Mouse (Mus musculus): ENCODE measurements at regions not wholly inside any gene's neighbourhood (a gene's known extent, or its start where the extent isn't known, plus 50 kb on each side); places are given as distances from the start of the nearest gene placed in this dataset.

DNA sequence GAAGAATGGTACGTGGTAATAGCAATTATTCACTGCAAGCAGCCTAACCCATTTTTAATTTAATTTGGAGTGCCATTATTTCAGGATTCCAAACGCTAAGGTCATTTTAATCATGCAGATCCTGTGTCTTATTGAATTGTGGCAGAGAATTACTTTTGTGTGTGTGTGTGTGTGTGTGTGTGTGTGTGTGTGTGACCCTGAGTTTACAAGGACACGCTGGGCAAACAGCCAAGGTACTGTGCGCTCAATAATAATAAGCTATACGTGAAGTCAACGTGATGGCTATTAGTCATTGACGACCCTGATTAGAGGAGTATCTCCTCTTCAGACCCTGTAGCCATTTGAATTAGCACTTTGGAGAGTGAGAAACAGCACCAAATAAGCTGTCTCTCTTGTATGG, 144.1 kb downstream of the Klf7 start:
- no peak for DNase-seq

DNA sequence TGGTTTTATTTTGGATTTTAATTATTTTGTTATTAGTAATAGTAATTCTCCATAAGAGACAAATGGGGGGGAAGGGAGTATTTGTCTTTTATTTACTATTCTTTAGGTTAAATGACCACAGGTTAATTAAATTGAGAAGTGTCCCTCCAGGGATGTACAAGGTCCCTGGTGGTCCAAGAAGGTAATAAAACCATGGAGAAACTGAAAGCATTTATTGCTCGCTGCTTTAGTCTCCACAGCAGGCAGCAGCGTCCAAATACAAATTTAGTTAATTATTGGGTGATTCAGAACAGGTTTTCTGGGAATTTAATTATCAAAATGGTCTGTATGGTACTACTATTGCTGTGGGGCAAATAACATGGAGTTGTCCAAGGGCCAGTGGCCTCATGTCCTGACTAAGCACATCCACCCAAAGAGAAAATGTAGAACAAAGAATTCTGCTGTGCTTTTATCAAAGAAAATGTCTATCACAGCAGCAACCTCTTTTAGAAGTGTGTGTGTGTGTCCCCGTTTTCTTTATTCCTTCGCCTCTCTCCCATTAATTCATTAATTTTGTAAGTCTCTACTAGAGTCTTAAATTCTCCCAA, 144.7 kb downstream of the Klf7 start:
- DNase-seq, result no peak

DNA sequence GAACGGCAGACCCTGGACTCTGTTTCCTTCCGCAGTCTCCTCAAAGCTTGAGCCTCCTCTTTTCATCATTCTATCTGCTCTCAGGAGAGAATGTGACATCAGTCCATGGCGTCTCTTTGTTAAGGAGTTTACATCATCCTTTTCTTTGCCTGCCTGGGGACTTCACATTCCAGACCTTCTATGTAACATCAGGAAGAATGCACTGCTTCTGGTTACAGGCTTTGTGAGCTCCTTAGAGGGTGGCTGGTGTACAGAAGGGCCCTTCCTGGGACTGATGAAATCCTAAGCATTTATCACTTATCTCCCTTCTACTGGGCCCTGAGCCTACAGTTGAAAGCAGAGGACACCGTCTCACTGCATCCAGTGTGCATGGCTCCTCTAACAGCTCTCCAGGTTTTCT, 145.2 kb downstream of the Klf7 start:
- DNase-seq, result no peak

DNA sequence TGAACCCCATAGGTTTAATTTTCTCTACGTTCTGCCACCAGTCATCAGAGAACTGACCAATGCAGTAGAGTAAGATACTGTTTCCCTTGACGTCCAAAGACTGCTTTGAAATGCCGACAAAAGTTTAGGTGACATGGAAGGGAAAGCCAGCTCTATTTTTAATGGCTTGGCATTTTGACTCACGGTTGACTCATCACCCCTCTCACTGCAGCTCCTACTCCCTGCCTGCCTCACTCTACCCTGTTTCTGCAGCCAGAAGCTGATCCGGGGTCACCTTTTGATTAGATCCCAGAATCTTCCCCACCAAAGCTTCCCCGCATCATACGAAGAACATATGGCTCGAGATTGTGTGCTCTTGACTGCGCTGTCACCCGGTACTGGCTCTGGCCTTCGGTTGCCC, 154.2 kb downstream of the Klf7 start:
- no peak for DNase-seq

DNA sequence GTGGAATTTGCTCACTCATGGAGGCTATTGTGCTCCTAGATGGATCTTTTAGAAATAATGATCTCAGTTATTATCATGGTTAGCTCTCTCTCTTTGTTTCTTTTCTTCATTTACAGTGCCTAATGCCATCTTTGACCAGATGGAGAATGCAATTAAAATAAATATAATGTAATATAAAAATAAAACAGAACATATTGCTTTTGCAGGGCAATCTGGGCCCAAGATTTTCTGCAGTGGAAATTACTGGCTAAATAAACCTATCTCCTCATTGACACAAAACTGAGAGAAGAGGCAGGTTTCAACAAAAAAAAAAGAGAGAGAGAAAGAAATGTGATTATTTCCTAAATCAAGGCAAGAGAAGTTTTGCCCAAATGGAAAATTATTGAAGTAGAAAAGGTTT, 156.6 kb downstream of the Klf7 start:
- no peak for DNase-seq

DNA sequence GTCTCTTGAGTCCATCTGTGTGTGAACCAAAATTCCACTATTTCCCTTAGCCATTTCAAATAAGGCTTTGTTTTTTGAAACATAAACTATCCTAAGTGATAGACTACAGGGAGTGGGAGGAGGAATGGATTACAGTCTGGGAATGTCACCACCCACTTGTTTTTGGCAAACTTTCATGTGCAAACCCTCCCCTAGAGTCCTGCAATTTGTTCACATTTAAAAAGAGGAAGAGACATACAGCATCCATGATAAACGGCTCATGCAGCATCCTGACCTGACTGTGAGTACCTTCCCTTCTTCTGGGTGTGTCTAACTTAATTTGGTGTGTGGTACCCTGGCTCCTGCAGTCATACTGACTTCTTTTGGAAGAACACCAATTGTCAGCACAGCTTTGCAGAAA, 157.6 kb downstream of the Klf7 start:
- no peak for DNase-seq

DNA sequence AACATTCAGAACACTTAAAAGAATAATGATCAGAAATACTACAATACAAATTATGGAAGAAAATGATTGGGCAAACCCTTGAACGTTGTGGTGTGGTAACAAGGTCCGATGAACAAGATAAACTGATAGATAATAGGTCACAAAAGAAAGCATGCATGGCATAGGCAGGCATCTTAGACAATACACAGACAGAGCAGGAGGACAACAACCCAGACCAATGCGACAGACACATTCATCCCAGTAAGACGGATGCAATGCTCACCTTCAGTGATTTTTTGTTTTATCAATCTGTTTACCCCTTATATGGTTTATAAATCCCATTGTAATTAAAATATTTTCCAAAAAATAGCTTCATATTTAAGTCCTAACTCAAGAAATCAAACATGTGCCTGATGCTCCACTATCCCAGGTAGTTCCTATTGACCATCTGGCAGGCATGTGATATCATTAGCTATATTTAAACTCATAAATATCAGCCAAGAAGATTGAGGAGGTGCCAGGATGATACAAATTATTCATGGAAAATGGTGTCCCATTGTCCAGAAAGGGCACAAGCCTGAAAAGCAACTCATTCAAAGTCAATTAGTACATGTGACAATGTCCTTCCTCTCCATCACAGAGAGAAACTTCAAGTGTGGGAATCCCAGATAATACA, 166.3 kb downstream of the Klf7 start:
- DNase-seq, result no peak

DNA sequence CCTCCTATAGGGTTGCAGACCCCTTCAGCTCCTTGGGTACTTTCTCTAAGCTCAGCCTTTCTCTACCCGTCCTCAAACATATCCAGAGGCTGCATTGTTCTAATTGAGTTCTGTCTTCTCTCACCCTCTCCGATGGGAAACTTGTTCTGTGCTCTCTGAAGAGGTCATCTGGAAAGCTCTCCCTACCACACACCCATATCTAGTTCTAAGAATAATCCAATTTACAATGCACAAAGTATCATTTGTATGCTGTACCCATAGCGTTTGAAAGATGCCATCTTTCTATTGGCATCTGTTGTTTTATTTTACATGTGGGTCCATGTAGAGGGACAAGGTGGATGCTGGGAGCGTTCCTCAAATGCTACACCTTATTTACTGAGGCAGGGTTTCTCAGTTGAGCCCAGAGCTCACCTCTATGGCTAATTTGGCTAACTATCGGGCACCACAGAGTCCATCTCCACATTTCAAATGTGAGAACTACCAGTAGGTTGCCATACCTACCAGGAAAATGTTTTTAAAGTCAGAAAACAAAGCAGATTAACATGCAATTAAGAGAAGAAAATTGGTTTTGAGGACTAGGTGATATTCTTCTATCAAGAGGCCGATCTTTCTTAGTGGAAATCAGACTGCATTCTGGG, 167.1 kb downstream of the Klf7 start:
- no peak for DNase-seq

DNA sequence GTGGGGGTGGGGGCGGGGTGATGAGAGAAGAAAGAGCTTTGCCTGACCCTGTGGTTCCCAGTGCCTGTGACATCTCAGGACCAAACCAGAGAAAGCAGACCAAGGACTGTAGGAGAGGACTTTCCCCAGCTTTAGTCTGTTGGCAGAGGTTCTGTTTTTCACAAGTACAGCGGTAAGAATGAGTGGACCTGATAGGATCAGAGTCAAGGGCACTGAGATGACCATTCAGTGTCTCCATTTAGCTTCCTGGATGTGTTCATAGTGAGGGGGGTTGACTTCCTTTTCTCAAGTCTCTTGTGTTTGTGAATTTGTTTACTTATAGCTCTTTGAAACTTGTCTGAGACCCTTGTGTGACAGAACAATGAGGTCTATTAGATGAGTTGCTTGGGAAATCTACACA, 167.9 kb downstream of the Klf7 start:
- no peak for DNase-seq

DNA sequence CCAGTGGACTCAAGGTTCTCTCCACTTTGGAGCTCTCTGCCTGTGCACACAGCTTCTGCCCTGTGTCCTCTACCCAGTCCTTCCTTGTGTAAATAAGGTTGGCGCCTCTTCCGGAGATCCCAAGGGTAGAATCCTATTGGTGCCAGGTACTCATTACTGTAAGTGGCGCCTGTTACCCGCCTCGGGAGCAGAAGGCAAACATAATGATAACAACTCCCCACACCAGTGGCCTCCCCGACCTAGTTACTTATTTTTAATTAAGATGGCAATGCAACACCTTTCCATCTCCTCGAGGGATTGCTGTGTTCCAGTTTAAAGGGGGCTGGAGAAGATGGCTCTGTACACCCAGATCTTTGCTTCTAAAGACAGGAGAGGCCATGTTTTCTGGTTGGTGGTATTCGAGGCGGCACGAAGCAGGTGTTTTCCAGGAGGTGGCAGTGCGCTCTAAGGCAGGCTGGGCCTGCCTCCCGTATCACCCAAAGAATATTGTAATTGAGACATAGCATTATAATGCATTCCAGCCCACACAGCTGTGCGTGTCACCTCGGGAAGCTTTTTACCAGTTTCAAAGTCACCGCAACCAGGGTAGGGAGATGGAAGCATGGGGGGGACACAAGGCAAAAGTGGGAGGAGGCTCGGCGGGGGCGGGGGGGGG, 168.7 kb downstream of the Klf7 start:
- peak; percentile 42 for DNase-seq

DNA sequence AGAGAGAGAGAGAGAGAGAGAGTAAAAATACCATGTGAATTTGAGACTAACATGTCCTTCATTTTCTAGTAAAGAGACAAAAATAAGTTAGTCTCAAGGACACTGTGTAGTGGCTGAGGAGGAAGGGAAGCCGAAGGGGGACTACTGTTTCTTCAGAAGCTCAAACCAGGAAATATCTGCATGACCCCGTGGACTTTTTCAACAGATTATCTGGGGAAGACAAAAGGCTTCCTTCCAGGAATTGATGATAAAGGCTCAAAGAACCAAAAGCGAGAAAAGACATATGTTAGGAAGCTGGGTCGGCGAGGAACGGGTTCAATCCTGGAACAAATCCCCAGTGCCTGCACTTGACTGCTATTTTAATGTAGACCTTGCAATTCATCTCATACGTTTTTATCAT, 170.4 kb downstream of the Klf7 start:
- DNase-seq, result no peak

DNA sequence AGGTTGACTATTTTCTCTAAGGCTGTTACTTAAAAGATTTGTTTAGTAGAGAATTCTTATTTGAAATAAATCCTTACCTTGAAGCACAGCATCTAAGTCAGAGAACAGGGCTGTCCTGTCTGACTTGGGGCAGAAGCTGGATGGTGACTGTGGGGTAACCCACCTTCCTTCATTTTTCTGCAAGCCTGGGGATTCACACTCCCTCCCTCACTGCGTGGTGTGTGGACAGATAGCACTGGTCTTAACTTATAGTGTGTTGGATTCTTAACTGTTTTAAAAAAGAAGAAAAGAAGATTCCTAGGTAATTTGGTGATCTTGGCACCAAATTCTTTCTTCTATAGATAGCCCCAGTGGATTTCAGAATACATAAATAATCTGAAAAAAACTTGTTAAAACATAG, 174.8 kb downstream of the Klf7 start:
- DNase-seq, result no peak

DNA sequence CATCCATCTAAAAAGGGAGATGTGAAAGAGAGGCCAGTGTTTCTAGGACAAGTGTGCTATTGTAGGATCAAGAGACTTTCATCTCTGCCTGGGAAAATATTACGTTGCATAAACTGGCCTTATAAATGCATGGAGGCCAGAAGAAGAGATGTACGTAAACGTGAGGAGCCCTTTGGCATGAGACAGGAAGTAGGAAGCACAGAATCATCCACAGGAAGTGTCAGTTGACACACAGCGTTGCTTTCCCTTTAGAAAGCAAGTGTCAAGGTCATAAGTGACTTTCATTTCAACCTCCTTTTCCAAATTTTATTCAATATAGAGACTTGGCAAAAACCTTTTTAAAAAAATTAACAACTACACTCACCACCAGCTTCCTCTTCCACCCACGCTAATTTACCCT, 175.2 kb downstream of the Klf7 start:
- no peak for DNase-seq

DNA sequence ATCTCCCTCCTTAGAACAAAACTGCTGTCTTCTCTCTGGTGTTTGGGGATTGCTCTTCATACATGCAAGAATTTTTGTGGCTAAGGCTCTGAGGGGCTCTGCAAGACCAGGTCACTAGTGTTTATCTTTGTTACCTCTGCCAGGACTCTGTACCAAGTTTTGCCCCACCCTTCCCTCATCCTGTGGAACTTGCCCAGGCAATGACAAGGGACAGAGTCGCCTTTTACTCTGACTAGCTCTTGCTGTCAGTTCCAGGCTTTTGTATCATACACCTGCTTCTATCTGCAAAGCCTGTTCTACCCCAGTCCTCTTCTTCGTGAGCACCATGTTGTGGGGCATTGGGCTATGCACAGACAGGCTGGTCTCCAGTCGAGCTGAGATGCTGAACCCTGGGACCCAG, 175.7 kb upstream of the 4933402D24Rik start:
- DNase-seq, result no peak

DNA sequence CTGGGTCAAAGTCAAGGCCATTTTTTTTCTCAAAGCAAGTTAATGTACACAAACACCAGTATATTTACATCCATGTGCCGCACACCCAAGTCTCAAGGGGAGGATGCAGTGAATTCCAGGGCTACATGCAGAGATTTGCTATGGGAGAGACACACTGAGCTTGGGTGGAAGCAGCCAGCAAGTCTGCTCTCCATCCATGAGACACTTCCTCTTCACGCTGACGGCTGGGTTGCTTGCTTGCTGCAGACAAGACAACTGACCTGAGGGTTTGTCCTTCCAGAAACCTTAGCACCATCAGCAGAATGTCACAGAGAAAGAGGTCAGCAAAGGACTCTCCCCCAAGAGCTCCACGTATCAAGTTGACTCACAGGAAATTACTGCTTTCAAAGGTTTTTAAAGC, 169.3 kb upstream of the 4933402D24Rik start:
- no peak for DNase-seq

DNA sequence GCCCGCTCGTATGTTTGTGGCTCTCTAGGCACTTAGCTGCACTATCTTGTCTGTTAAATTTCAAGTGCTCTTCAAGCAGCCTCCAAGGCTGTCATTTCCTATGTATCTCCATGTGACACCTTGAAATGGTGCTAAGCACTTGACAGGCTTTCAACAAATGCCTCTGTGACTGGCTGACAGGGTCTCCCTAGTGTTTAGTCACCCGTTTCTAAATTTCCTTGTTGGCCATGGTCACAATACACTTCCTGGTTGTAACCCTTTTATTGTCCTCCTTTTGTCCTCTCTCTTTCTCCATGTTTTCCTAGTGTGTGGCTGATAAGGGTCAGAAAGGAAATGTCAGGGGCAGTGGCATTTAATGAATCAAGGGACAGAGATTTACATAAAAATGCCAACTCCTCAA, 168.4 kb upstream of the 4933402D24Rik start:
- no peak for DNase-seq

DNA sequence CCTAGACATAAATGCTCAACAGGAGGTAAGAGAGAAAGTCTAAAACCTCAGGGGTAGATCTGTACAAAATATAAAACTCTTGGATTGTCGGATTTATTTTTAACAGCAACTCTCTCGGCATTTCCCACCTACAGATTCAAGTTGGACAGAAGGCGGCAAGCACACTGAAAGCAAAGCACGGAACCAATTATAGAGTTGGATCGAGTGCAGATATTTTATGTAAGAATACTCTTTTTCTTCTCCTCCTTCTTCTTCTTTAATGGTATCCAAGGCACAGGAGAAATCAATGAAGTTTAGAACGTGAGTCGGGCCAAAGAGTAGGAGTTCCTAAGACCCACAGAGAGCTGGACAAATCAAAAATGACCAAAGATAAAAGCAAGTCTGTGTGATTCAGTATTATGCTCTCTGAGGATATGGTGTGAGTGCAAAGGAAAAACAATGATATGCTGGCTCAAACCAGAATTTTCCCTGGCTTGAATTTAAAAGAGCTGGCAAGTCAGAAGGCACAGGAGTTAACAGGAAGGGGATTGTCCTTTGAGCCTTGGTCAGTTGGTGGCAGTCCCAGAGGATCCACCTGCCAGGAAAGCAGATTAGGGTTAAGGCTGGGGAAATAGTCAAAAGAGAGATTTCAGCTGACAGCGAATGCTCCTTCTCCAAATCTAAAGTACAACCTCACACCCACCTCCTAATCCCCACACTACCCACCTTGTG, 165.7 kb upstream of the 4933402D24Rik start:
- peak; percentile 28 for DNase-seq

DNA sequence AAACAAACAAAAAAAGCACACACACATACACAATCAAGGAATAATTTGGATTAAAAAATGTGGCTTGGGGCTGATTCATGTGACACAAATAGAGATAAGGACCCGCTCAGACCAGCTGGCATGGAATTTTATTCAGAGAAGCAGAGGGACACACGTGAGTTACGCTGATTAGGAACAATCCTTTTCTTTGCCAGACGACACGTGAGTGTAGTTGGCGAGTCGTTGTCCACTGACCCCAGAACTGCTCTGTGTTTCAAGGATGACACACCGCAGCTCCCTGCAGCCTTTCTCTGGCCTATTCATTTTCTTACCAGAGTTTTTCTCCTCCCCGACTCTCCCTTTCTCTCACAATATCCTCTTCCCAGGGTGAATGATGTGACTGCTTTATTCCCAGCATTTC, 163.4 kb upstream of the 4933402D24Rik start:
- no peak for DNase-seq

DNA sequence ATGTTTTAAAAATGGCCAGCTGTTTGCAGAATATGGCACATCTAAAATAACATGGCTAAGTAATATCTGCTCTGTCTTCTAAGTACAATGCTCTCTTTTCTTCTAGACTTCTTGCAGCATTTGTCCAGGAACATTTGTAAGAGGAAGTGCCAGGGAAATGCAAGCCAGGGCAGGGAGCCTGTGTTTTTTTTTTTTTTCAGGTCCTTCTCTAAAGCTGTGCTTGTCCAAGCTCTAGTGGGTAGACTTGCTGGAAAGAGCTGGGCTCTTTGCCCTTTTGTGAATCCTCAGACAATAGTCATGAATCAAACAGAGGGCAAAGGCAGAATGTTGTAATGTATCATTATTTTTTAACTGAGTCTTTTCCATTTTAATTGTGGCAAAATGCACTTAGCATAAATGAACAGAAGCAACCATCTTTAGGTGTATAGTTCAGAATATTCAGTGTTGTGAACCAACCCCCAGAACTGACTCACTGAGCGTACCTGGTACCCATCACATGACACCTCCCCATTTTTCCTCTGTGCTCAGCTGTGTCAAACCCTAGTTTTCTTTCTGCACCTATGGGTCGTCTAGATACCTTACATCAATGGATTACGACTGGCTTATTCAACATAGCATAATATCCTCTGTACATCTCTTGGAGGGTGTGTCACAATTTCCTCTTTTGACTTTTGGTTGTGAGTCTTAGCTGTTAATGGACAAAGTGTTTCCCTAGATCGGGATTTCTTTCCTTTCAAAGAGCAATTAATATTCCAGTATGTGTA, 160.5 kb upstream of the 4933402D24Rik start:
- DNase-seq, result no peak

DNA sequence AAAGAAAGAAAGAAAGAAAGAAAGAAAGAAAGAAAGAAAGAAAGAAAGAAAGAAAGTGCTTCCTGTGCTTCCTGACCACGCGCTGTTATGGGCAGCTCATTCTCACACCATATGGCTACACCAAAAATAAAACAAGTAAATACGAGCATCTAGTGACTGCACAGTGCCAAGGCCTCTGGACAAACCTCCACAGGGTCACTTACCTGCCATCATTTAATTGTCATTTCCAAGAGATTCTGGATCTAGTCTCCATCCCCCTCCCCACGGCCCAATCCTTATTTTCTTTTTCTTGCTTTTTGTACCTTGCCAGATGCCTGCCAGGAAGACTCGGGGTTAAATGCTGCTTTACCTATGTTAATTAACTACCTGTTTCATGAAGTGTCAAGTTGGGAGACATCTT, 159.8 kb upstream of the 4933402D24Rik start:
- no peak for DNase-seq

DNA sequence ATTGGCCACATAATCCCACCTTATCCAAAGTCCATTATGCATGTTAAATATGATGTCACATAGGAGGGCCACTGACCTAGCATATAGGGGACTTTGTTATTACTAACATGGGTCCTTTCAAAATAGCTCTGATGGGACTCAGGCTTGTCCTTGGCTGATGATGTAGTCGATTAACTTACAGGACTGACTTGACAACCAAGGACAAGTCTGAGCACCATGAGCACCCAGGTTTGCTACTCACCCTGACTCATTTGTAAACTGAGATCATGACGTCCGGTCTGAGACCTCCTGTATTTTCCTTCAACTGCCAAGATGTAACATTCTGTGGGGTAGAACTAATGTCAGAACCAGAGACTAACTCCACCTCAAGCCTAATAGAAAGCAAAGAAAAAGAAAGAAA, 159.3 kb upstream of the 4933402D24Rik start:
- no peak for DNase-seq

DNA sequence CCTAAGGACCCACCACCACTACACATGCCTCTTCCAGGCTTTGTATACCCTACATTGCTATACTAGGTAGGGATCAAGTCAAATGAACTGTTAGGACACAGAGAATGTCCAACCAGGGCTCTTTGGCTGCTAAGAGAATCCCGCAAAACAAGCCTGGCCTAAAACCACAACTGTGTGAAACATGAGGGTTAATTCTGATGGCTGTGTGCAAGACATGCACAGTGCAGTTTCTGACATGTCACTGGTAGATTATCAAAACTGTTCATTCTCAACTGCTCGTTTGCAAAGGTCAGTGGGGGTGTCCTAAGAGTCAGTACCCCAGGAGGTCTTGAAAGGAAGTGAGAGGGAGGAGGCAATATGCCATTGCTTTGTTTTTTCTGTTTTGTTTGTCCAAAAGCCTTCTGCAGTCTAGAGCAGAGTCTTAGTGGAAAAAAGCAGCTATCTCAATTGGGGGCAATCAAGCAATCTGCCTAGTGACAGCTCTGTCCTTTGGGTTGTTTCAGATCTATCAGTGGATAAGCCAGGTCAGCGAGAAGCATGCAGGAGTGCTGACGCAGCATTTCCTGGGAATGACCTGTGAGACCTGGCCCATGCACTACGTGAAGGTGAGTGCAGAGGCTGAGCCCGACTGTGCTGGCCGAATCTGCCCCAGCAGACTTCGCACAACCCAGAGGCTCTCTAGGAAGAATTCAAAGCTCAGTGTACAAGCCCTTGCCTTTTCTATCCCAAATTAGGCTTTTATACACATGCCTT, 151.3 kb upstream of the 4933402D24Rik start:
- no peak for DNase-seq

All from right cerebral cortex, postnatal 25 days (tissue).